Mouse (Mus musculus): ENCODE results near the gene Nrip2. TPM values are rescaled to one million over a fixed set of nuclear protein-coding genes. Genes with fewer than 3 reads are reported as not detected.
A peak's percentile ranks its signal among the peaks of the same experiment; 100 is the strongest.
"Not testable (repeated sequence)": the region's sequence is repeated elsewhere in the genome, so short reads cannot be mapped to it uniquely, and the experiment has no call there.

The Nrip2 gene
- polyA plus RNA-seq, 1 experiment from 2014 or later, result 9.0 TPM

- H3K4me1 ChIP-seq (replicated peaks; ENCODE audit: control insufficient read depth, insufficient read depth, low read length), result peaks cover 13% of the 10 kb centered on the region
- H3K36me3 ChIP-seq (replicated peaks; ENCODE audit: control insufficient read depth, insufficient read depth), result peaks cover 6% of the 10 kb centered on the region
- no peaks in the 10 kb centered on the region for H3K9me3 ChIP-seq (ENCODE audit: control insufficient read depth, low read length)
- peak overlapping the region; percentile 98 for H3K4me2 ChIP-seq (replicated peaks)
- no peak for DNase-seq (ENCODE audit: low spot score)
- H3K9ac ChIP-seq, result peak overlapping the region; percentile 91
- H3K4me3 ChIP-seq (replicated peaks; ENCODE audit: low read length), result peak overlapping the region; percentile 91
- WGBS, result 3% methylated on average over 43 of the region's 46 CpGs
- H3K27me3 ChIP-seq (ENCODE audit: control insufficient read depth, insufficient read depth, low read length), result no peaks in the 10 kb centered on the region
- peak; percentile 35; the same call in 1 of the 2 replicates for ATAC-seq (ENCODE audit: low FRiP score)
- H3K27ac ChIP-seq, result peak overlapping the region; percentile 90; the same call in 1 of the 2 replicates
These were observed 35.9 kb upstream of the Nrip2 start for GRCm38 (mm10) chr6:128363007-128363825.

DNA sequence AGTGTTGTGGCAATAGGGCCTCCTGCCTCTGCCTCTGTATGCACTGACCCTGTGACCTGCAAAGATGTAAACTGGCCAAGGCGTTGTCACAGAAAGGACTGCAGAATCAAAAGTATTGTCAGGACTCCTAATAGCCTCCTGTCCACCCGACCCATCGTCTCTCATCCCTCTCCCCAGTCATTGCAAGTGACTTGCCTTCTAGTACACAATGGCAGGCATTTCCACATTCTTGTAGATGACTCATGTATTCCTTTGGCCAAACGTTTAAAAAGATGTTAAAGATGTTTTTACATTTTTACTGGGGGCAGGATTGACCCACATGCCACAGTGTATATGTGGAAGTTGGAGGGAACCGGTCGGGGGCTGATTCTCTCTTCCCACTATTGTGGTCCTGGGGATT, 34.4 kb upstream of the Nrip2 start:
- 72% methylated on average over 6 of the region's 6 CpGs for WGBS
- ATAC-seq (ENCODE audit: low FRiP score), result no peak

DNA sequence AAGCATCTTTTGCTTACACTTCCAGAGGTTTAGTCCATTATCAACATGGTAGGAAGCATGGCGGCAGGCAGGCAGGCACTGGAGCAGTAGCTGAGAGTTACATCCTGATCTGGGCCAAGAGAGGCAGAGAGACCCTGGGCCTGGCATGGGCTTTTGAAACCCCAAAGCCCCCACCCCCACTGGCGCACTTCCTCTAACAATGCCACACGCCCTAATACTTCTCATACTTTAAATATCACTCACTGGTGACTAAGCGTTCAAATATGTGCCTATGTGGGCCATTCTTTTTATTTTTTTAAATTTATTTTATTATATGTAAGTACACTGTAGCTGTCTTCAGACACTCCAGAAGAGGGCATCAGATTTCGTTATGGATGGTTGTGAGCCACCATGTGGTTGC, 32.6 kb upstream of the Nrip2 start:
- WGBS, result 93% methylated on average over 5 of the region's 5 CpGs
- Histone ChIP-seq H3K36me3 (replicated peaks; ENCODE audit: control insufficient read depth, insufficient read depth) (peaks cover 11% of the 10 kb centered on the region; the same call in 1 of the 2 replicates), H3K4me3 (replicated peaks; ENCODE audit: low read length) (no peak overlapping the region), H3K27ac (no peak overlapping the region), H3K27me3 (ENCODE audit: control insufficient read depth, insufficient read depth, low read length) (no peaks in the 10 kb centered on the region), H3K4me2 (replicated peaks) (no peak overlapping the region), H3K9ac (no peak overlapping the region), H3K4me1 (replicated peaks; ENCODE audit: control insufficient read depth, insufficient read depth, low read length) (peaks cover 7% of the 10 kb centered on the region), H3K9me3 (ENCODE audit: control insufficient read depth, low read length) (no peaks in the 10 kb centered on the region)
- no peak for ATAC-seq (ENCODE audit: low FRiP score)
- no peak for DNase-seq (ENCODE audit: low spot score)

More for the DNA sequence above, 34.4 kb upstream of the Nrip2 start:
- no peak for DNase-seq (ENCODE audit: low spot score)
- Histone ChIP-seq H3K4me3 (replicated peaks; ENCODE audit: low read length) (no peak overlapping the region), H3K27me3 (ENCODE audit: control insufficient read depth, insufficient read depth, low read length) (no peaks in the 10 kb centered on the region), H3K9ac (no peak overlapping the region), H3K36me3 (replicated peaks; ENCODE audit: control insufficient read depth, insufficient read depth) (peaks cover 11% of the 10 kb centered on the region; the same call in 1 of the 2 replicates), H3K9me3 (ENCODE audit: control insufficient read depth, low read length) (no peaks in the 10 kb centered on the region), H3K4me2 (replicated peaks) (no peak overlapping the region), H3K27ac (no peak overlapping the region), H3K4me1 (replicated peaks; ENCODE audit: control insufficient read depth, insufficient read depth, low read length) (peaks cover 13% of the 10 kb centered on the region)

DNA sequence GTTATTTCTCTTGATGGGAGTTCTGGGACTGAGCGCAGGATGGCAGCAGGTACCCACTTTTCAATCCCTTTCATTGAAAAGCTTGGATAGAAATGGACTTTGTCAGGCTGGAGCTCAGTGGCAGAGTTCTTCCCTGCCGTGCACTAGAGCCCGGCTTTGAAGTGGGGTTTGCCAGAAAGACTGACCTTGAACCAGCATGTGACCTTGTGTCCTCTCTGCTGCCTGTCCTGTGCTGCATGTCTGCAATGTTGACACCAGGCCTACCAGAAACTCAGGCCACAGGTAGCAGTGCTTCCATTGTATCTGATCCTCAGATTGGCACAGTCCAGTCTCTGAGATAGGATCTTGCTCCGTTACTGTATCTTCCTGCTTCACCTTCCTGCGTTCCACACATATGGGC, 29.1 kb upstream of the Nrip2 start:
- Histone ChIP-seq H3K4me1 (replicated peaks; ENCODE audit: control insufficient read depth, insufficient read depth, low read length) (peaks cover 5% of the 10 kb centered on the region; the same call in 1 of the 2 replicates), H3K27me3 (ENCODE audit: control insufficient read depth, insufficient read depth, low read length) (no peaks in the 10 kb centered on the region), H3K9me3 (ENCODE audit: control insufficient read depth, low read length) (no peaks in the 10 kb centered on the region), H3K27ac (no peak overlapping the region), H3K9ac (no peak overlapping the region), H3K4me3 (replicated peaks; ENCODE audit: low read length) (no peak overlapping the region), H3K36me3 (replicated peaks; ENCODE audit: control insufficient read depth, insufficient read depth) (peaks cover 11% of the 10 kb centered on the region; the same call in 1 of the 2 replicates), H3K4me2 (replicated peaks) (no peak overlapping the region)
- DNase-seq (ENCODE audit: low spot score) (no peak), ATAC-seq (ENCODE audit: low FRiP score) (no peak)
- 95% methylated on average over 5 of the region's 5 CpGs for WGBS

DNA sequence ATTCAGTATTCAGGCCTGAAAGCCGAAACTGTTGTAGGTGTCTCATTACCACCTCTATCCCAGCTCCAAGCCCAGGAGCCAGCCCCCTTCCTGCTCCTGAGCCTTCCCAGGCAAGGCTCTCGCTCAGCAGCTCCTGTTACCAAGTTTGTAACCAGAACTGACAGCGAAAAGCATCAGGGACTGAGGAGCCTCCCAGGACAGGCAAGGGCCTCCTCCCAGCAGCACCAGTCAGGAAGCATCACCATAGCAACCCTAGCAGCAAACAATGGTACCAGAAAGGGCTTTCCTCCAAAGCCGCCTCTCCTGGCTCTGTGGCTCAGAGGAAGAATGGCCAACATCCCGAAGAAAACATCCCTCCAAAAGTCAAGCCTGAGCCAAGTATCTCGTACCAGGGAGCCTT, 23.9 kb upstream of the Nrip2 start, which contains the start of the genes Tex52 and Gm44596:
Tex52 (plus strand) TSS at position 265 of the 400 bp plus-strand sequence.
Gm44596 (plus strand) TSS at position 312 of the 400 bp plus-strand sequence.
- no peaks in the 10 kb centered on the region for H3K9me3 ChIP-seq (ENCODE audit: control insufficient read depth, low read length)
- no peak within 1 kb of the TSS for H3K4me3 ChIP-seq (replicated peaks; ENCODE audit: low read length)
- H3K4me1 ChIP-seq (replicated peaks; ENCODE audit: control insufficient read depth, insufficient read depth, low read length), result peaks cover 5% of the 10 kb centered on the region; the same call in 1 of the 2 replicates
- no peaks in the 10 kb centered on the region for H3K27me3 ChIP-seq (ENCODE audit: control insufficient read depth, insufficient read depth, low read length)
- H3K4me2 ChIP-seq (replicated peaks), result no peak within 1 kb of the TSS
- H3K9ac ChIP-seq, result no peak within 1 kb of the TSS
- H3K36me3 ChIP-seq (replicated peaks; ENCODE audit: control insufficient read depth, insufficient read depth), result no peaks in the 10 kb centered on the region
- peak within 1 kb of the TSS; percentile 49; the same call in 1 of the 2 replicates for H3K27ac ChIP-seq
- DNase-seq (ENCODE audit: low spot score) (peak; percentile 54), ATAC-seq (ENCODE audit: low FRiP score) (peak; percentile 75; the same call in 1 of the 2 replicates)
- 21% methylated on average over 6 of the region's 6 CpGs for WGBS

GRCm38 (mm10) chr6:128376371-128377085, 22.6 kb upstream of the Nrip2 start:
- H3K4me3 ChIP-seq (replicated peaks; ENCODE audit: low read length), result no peak overlapping the region
- H3K4me2 ChIP-seq (replicated peaks), result no peak overlapping the region
- no peaks in the 10 kb centered on the region for H3K36me3 ChIP-seq (replicated peaks; ENCODE audit: control insufficient read depth, insufficient read depth)
- WGBS, result 94% methylated on average over 17 of the region's 17 CpGs
- H3K27ac ChIP-seq, result no peak overlapping the region
- no peaks in the 10 kb centered on the region for H3K9me3 ChIP-seq (ENCODE audit: control insufficient read depth, low read length)
- peaks cover 5% of the 10 kb centered on the region; the same call in 1 of the 2 replicates for H3K4me1 ChIP-seq (replicated peaks; ENCODE audit: control insufficient read depth, insufficient read depth, low read length)
- DNase-seq (ENCODE audit: low spot score), result no peak
- no peak overlapping the region for H3K9ac ChIP-seq
- H3K27me3 ChIP-seq (ENCODE audit: control insufficient read depth, insufficient read depth, low read length), result no peaks in the 10 kb centered on the region
- no peak for ATAC-seq (ENCODE audit: low FRiP score)

DNA sequence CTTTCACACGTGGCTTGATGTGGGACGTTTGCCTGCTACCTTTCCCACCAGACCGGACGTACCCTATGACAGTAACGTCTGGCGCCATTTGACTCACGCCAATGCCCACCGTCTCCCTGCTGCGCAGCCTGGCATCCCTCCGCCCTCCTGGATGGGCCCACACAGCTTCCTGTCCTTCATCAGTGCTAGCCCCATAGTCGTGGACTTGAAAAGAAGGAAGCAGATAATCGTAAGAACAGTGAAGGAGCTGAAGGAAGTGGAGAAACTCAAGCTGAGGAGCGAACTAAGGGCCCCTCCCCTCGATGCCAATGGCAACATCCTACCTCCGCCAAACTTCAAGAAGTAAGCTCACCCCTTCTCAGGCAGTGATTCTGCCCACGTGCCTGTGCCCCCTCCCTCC, 19.5 kb upstream of the Nrip2 start:
- Histone ChIP-seq H3K27ac (no peak overlapping the region), H3K4me2 (replicated peaks) (no peak overlapping the region), H3K9me3 (ENCODE audit: control insufficient read depth, low read length) (no peaks in the 10 kb centered on the region), H3K4me1 (replicated peaks; ENCODE audit: control insufficient read depth, insufficient read depth, low read length) (peaks cover 4% of the 10 kb centered on the region; the same call in 1 of the 2 replicates), H3K27me3 (ENCODE audit: control insufficient read depth, insufficient read depth, low read length) (no peaks in the 10 kb centered on the region), H3K36me3 (replicated peaks; ENCODE audit: control insufficient read depth, insufficient read depth) (no peaks in the 10 kb centered on the region), H3K4me3 (replicated peaks; ENCODE audit: low read length) (no peak overlapping the region), H3K9ac (no peak overlapping the region)
- ATAC-seq (ENCODE audit: low FRiP score) (no peak), DNase-seq (ENCODE audit: low spot score) (no peak)
- WGBS, result 86% methylated on average over 16 of the region's 16 CpGs

DNA sequence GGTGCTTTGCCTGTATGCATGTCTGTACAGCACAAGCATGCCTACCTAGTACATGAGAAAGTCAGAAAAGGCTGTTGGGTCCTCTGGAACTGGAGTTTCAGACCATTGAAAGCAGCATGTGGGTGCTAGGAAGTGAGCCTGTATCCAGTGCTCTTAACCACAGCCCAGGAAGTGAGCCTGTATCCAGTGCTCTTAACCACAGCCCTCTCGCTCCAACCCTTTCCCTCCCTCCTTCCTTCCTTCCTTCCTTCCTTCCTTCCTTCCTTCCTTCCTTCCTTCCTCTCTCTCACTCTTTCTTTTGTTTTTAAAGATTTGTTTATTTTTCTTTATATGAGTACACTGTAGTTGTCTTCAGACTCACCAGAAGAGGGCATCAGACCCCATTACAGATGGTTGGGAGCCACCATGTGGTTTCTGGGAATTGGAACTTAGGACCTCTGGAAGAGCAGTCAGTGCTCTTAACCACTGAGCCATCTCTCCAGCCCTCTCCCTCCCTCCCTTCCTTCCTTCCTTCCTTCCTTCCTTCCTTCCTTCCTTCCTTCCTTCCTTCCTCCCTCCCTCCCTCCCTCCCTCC, 18.4 kb upstream of the Nrip2 start:
- not testable (repeated sequence) for H3K9ac ChIP-seq; H3K36me3 ChIP-seq (replicated peaks; ENCODE audit: control insufficient read depth, insufficient read depth); DNase-seq (ENCODE audit: low spot score); H3K4me3 ChIP-seq (replicated peaks; ENCODE audit: low read length); H3K27me3 ChIP-seq (ENCODE audit: control insufficient read depth, insufficient read depth, low read length); ATAC-seq (ENCODE audit: low FRiP score); H3K9me3 ChIP-seq (ENCODE audit: control insufficient read depth, low read length); H3K4me2 ChIP-seq (replicated peaks); H3K4me1 ChIP-seq (replicated peaks; ENCODE audit: control insufficient read depth, insufficient read depth, low read length); H3K27ac ChIP-seq
- 87% methylated on average over 1 of the region's 1 CpGs for WGBS

- Histone ChIP-seq H3K9ac (no peak overlapping the region), H3K9me3 (ENCODE audit: control insufficient read depth, low read length) (no peaks in the 10 kb centered on the region), H3K4me2 (replicated peaks) (no peak overlapping the region), H3K27me3 (ENCODE audit: control insufficient read depth, insufficient read depth, low read length) (no peaks in the 10 kb centered on the region), H3K4me3 (replicated peaks; ENCODE audit: low read length) (no peak overlapping the region), H3K4me1 (replicated peaks; ENCODE audit: control insufficient read depth, insufficient read depth, low read length) (no peaks in the 10 kb centered on the region), H3K27ac (no peak overlapping the region), H3K36me3 (replicated peaks; ENCODE audit: control insufficient read depth, insufficient read depth) (no peaks in the 10 kb centered on the region)
- no peak for ATAC-seq (ENCODE audit: low FRiP score)
- DNase-seq (ENCODE audit: low spot score), result no peak
- WGBS, result 85% methylated on average over 3 of the region's 3 CpGs
These were observed 17.8 kb upstream of the Nrip2 start for GRCm38 (mm10) chr6:128381254-128381653.
